Mouse (Mus musculus): ENCODE results near the gene Svs6. TPM values are rescaled to one million over a fixed set of nuclear protein-coding genes. Genes with fewer than 3 reads are reported as not detected.

The Svs6 gene
- polyA plus RNA-seq, 1 experiment from 2014 or later: not detected

Small RNAs within 50 kb of the gene (microRNA-seq; reads per million reads assigned to microRNA genes)
- not detected for gene Mir7678

Other genes starting within 250 kb of the Svs6 start
- 22.8 and 25.2 TPM in 2 replicates for gene Stk4, start 246.4 kb upstream of the Svs6 start, polyA plus RNA-seq (2015; fragmentation: Nextera tagmentation; extraction: Ambion mirVana)
- gene Tomm34, start 245.6 kb upstream of the Svs6 start, polyA plus RNA-seq (2015; fragmentation: Nextera tagmentation; extraction: Ambion mirVana): 66.5 and 70.0 TPM in 2 replicates
- 0.21 and 0.25 TPM in 2 replicates for gene Kcns1, start 145.6 kb upstream of the Svs6 start, polyA plus RNA-seq (2015; fragmentation: Nextera tagmentation; extraction: Ambion mirVana)
- gene Wfdc5, start 134.0 kb upstream of the Svs6 start, polyA plus RNA-seq (2015; fragmentation: Nextera tagmentation; extraction: Ambion mirVana): not detected in 2 replicates
- gene Wfdc12, start 126.1 kb upstream of the Svs6 start, polyA plus RNA-seq (2015; fragmentation: Nextera tagmentation; extraction: Ambion mirVana): not detected in 2 replicates
- gene Wfdc15a, start 116.6 kb upstream of the Svs6 start, polyA plus RNA-seq (2015; fragmentation: Nextera tagmentation; extraction: Ambion mirVana): not detected in 2 replicates
- gene Wfdc15b, start 95.1 kb upstream of the Svs6 start, polyA plus RNA-seq (2015; fragmentation: Nextera tagmentation; extraction: Ambion mirVana): 98.1 and 100 TPM in 2 replicates
- not detected in 2 replicates for gene Svs2, start 78.3 kb upstream of the Svs6 start, polyA plus RNA-seq (2015; fragmentation: Nextera tagmentation; extraction: Ambion mirVana)
- gene Svs3b, start 60.1 kb upstream of the Svs6 start, polyA plus RNA-seq (2015; fragmentation: Nextera tagmentation; extraction: Ambion mirVana): not detected in 2 replicates
- not detected in 2 replicates for gene Svs4, start 38.3 kb upstream of the Svs6 start, polyA plus RNA-seq (2015; fragmentation: Nextera tagmentation; extraction: Ambion mirVana)
- gene Svs3a, start 27.5 kb upstream of the Svs6 start, polyA plus RNA-seq (2015; fragmentation: Nextera tagmentation; extraction: Ambion mirVana): not detected in 2 replicates
- not detected in 2 replicates for gene Svs5, start 16.0 kb downstream of the Svs6 start, polyA plus RNA-seq (2015; fragmentation: Nextera tagmentation; extraction: Ambion mirVana)
- 0.41 and 1.00 TPM in 2 replicates for gene Slpi, start 72.3 kb downstream of the Svs6 start, polyA plus RNA-seq (2015; fragmentation: Nextera tagmentation; extraction: Ambion mirVana)
- 0.06 and 0.29 TPM in 2 replicates for gene Rbpjl, start 86.4 kb downstream of the Svs6 start, polyA plus RNA-seq (2015; fragmentation: Nextera tagmentation; extraction: Ambion mirVana)
- gene Matn4, start 88.4 kb downstream of the Svs6 start, polyA plus RNA-seq (2015; fragmentation: Nextera tagmentation; extraction: Ambion mirVana): 0.75 and 2.0 TPM in 2 replicates
- 204 and 209 TPM in 2 replicates for gene Sdc4, start 127.1 kb downstream of the Svs6 start, polyA plus RNA-seq (2015; fragmentation: Nextera tagmentation; extraction: Ambion mirVana)
- gene Sys1, start 140.2 kb downstream of the Svs6 start, polyA plus RNA-seq (2015; fragmentation: Nextera tagmentation; extraction: Ambion mirVana): 65.9 and 67.0 TPM in 2 replicates
- 8.1 and 14.0 TPM in 2 replicates for gene Gm20458, start 144.2 kb downstream of the Svs6 start, polyA plus RNA-seq (2015; fragmentation: Nextera tagmentation; extraction: Ambion mirVana)
- not detected in 2 replicates for gene Trp53tg5, start 157.0 kb downstream of the Svs6 start, polyA plus RNA-seq (2015; fragmentation: Nextera tagmentation; extraction: Ambion mirVana)
- gene Dbndd2, start 169.4 kb downstream of the Svs6 start, polyA plus RNA-seq (2015; fragmentation: Nextera tagmentation; extraction: Ambion mirVana): 12.6 and 18.2 TPM in 2 replicates
- 70.7 and 75.8 TPM in 2 replicates for gene Pigt, start 180.8 kb downstream of the Svs6 start, polyA plus RNA-seq (2015; fragmentation: Nextera tagmentation; extraction: Ambion mirVana)
- gene Wfdc2, start 245.7 kb downstream of the Svs6 start, polyA plus RNA-seq (2015; fragmentation: Nextera tagmentation; extraction: Ambion mirVana): 399 and 441 TPM in 2 replicates

All from kidney, embryonic 16.5 days (tissue).